Mouse (Mus musculus) neural tube, embryonic 15.5 days (tissue): ENCODE measurements around the gene Csnk1g1. TPM values are rescaled to one million over a fixed set of nuclear protein-coding genes. Genes with fewer than 3 reads are reported as not detected.

Experiments
- ATAC-seq: fragments of 200-750 bp; cut with Nextera tagmentation; 2 replicates; pipeline ENCODE4 v1.8.0; 2017; ENCODE audit warnings: mild to moderate bottlenecking, moderate TSS enrichment, moderate library complexity; ENCODE audit not compliant: low FRiP score
- H3K27ac ChIP-seq: fragments of 300-500 bp; sonication (generic); replicated peaks from 2 replicates; pipeline ENCODE4 v1.5.1; 2015; ENCODE audit warnings: mild to moderate bottlenecking, inconsistent platforms
- H3K27me3 ChIP-seq: fragments of 300-500 bp; sonication (generic); replicated peaks from 2 replicates; pipeline ENCODE4 v1.6.1; 2015; ENCODE audit warnings: inconsistent platforms
- H3K36me3 ChIP-seq: fragments of 300-500 bp; sonication (generic); 2 replicates; pipeline ENCODE4 v1.6.1; 2015; ENCODE audit warnings: inconsistent platforms
- H3K4me1 ChIP-seq: fragments of 300-500 bp; sonication (generic); 2 replicates; pipeline ENCODE4 v1.6.1; 2015; ENCODE audit warnings: inconsistent platforms
- H3K4me2 ChIP-seq: fragments of 300-500 bp; sonication (generic); 2 replicates; pipeline ENCODE4 v1.6.1; 2015; ENCODE audit warnings: inconsistent platforms, mild to moderate bottlenecking, moderate library complexity
- H3K4me3 ChIP-seq: fragments of 300-500 bp; sonication (generic); replicated peaks from 2 replicates; pipeline ENCODE4 v1.5.1; 2015; ENCODE audit warnings: mild to moderate bottlenecking, inconsistent platforms
- H3K9ac ChIP-seq: fragments of 300-500 bp; sonication (generic); replicated peaks from 2 replicates; pipeline ENCODE4 v1.6.1; 2015; ENCODE audit warnings: mild to moderate bottlenecking, inconsistent platforms
- H3K9me3 ChIP-seq: fragments of 300-500 bp; sonication (generic); replicated peaks from 2 replicates; pipeline ENCODE4 v1.6.1; 2016; ENCODE audit warnings: inconsistent platforms
- WGBS: fragments of 180-500 bp; shearing (Covaris S2); methylation state at CpG from one replicate; pipeline ENCODE4 v1.1.7; 2015; ENCODE audit warnings: mixed read lengths; 5-methylcytosine and 5-hydroxymethylcytosine counted together
- polyA plus RNA-seq: library from polyadenylated mRNA; unstranded; fragments of >200 nt; fragmentation: Nextera tagmentation; extraction: Ambion mirVana; gene quantifications from 2 replicates; pipeline ENCODE4 v1.2.1, GENCODE M21; 2015

The Csnk1g1 gene
- polyA plus RNA-seq = 19.1 and 19.4 TPM in 2 replicates

- peak within 1 kb of the TSS; percentile 79 for H3K4me2 ChIP-seq
- H3K4me3 ChIP-seq = peak within 1 kb of the TSS; percentile 83
- no peaks in the 10 kb centered on the region for H3K27me3 ChIP-seq
- H3K4me1 ChIP-seq = peaks cover 18% of the 10 kb centered on the region
- H3K9me3 ChIP-seq = no peaks in the 10 kb centered on the region
- WGBS = under 1% methylated on average over 36 of the region's 38 CpGs
- peak; percentile 99 for ATAC-seq
- H3K27ac ChIP-seq = peak within 1 kb of the TSS; percentile 91
- H3K36me3 ChIP-seq = no peaks in the 10 kb centered on the region
- H3K9ac ChIP-seq = peak within 1 kb of the TSS; percentile 79
Observed at GRCm38 (mm10) chr9:65908394-65909300, at the start of gene Csnk1g1, which contains the start of gene Trip4. Csnk1g1 (plus strand) TSS chr9:65908924. Trip4 (minus strand) TSS chr9:65908794.

GRCm38 (mm10) chr9:65859656-65860055, 49.1 kb upstream of the Csnk1g1 start:
- no peak overlapping the region for H3K4me2 ChIP-seq
- no peak overlapping the region for H3K9ac ChIP-seq
- 63% methylated on average over 1 of the region's 1 CpGs for WGBS
- H3K9me3 ChIP-seq = no peaks in the 10 kb centered on the region
- H3K4me3 ChIP-seq = no peak overlapping the region
- no peaks in the 10 kb centered on the region for H3K4me1 ChIP-seq
- no peak overlapping the region for H3K27ac ChIP-seq
- ATAC-seq = no peak
- H3K27me3 ChIP-seq = no peaks in the 10 kb centered on the region
- peaks cover 39% of the 10 kb centered on the region for H3K36me3 ChIP-seq

- peak overlapping the region; percentile 65 for H3K4me2 ChIP-seq
- no peaks in the 10 kb centered on the region for H3K9me3 ChIP-seq
- H3K4me3 ChIP-seq = peak overlapping the region; percentile 61
- under 1% methylated on average over 37 of the region's 37 CpGs for WGBS
- H3K27ac ChIP-seq = peak overlapping the region; percentile 81
- H3K9ac ChIP-seq = peak overlapping the region; percentile 52
- peak; percentile 97 for ATAC-seq
- H3K27me3 ChIP-seq = no peaks in the 10 kb centered on the region
- peaks cover 9% of the 10 kb centered on the region for H3K36me3 ChIP-seq
- H3K4me1 ChIP-seq = peaks cover 11% of the 10 kb centered on the region
Observed at GRCm38 (mm10) chr9:65884564-65885315, 24.0 kb upstream of the Csnk1g1 start.

- ATAC-seq = peak; percentile 86
- Histone ChIP-seq H3K27ac (no peak within 1 kb of the TSS), H3K4me2 (peak within 1 kb of the TSS; percentile 77), H3K27me3 (no peaks in the 10 kb centered on the region), H3K9me3 (no peaks in the 10 kb centered on the region), H3K9ac (peak within 1 kb of the TSS; percentile 37; the same call in 1 of the 2 replicates), H3K4me3 (peak within 1 kb of the TSS; percentile 40), H3K36me3 (peaks cover 2% of the 10 kb centered on the region; the same call in 1 of the 2 replicates), H3K4me1 (peaks cover 15% of the 10 kb centered on the region)
- under 1% methylated on average over 21 of the region's 21 CpGs for WGBS
Observed at GRCm38 (mm10) chr9:65890143-65890628, 18.5 kb upstream of the Csnk1g1 start, which contains the start of gene Pclaf. Pclaf (plus strand) TSS chr9:65890237.

GRCm38 (mm10) chr9:65891126-65891525, 17.6 kb upstream of the Csnk1g1 start:
- H3K27me3 ChIP-seq = no peaks in the 10 kb centered on the region
- no peak overlapping the region for H3K9ac ChIP-seq
- H3K4me3 ChIP-seq = peak overlapping the region; percentile 40
- H3K27ac ChIP-seq = no peak overlapping the region
- no peaks in the 10 kb centered on the region for H3K9me3 ChIP-seq
- H3K36me3 ChIP-seq = peaks cover 2% of the 10 kb centered on the region; the same call in 1 of the 2 replicates
- no peak for ATAC-seq
- H3K4me2 ChIP-seq = peak overlapping the region; percentile 77
- H3K4me1 ChIP-seq = peaks cover 10% of the 10 kb centered on the region
- under 1% methylated on average over 5 of the region's 5 CpGs for WGBS

GRCm38 (mm10) chr9:65896977-65897376, 11.7 kb upstream of the Csnk1g1 start:
- no peaks in the 10 kb centered on the region for H3K27me3 ChIP-seq
- no peak for ATAC-seq
- no peaks in the 10 kb centered on the region for H3K9me3 ChIP-seq

GRCm38 (mm10) chr9:65902879-65903278, 5.8 kb upstream of the Csnk1g1 start:
- H3K9ac ChIP-seq = no peak overlapping the region
- 88% methylated on average over 3 of the region's 3 CpGs for WGBS
- H3K4me1 ChIP-seq = peaks cover 5% of the 10 kb centered on the region

More at GRCm38 (mm10) chr9:65896977-65897376, 11.7 kb upstream of the Csnk1g1 start:
- peaks cover 2% of the 10 kb centered on the region; the same call in 1 of the 2 replicates for H3K36me3 ChIP-seq
- no peak overlapping the region for H3K4me2 ChIP-seq
- 92% methylated on average over 2 of the region's 2 CpGs for WGBS
- H3K4me1 ChIP-seq = no peaks in the 10 kb centered on the region
- H3K4me3 ChIP-seq = no peak overlapping the region
- H3K9ac ChIP-seq = no peak overlapping the region
- H3K27ac ChIP-seq = no peak overlapping the region

GRCm38 (mm10) chr9:65903419-65903818, 5.3 kb upstream of the Csnk1g1 start:
- H3K9me3 ChIP-seq = no peaks in the 10 kb centered on the region
- no peak overlapping the region for H3K4me3 ChIP-seq
- H3K4me2 ChIP-seq = no peak overlapping the region
- ATAC-seq = no peak
- no peak overlapping the region for H3K27ac ChIP-seq
- no peaks in the 10 kb centered on the region for H3K36me3 ChIP-seq
- H3K4me1 ChIP-seq = peaks cover 8% of the 10 kb centered on the region
- no peaks in the 10 kb centered on the region for H3K27me3 ChIP-seq
- H3K9ac ChIP-seq = no peak overlapping the region

More at GRCm38 (mm10) chr9:65902879-65903278, 5.8 kb upstream of the Csnk1g1 start:
- Histone ChIP-seq H3K27me3 (no peaks in the 10 kb centered on the region), H3K27ac (no peak overlapping the region), H3K4me2 (no peak overlapping the region), H3K9me3 (no peaks in the 10 kb centered on the region), H3K4me3 (no peak overlapping the region), H3K36me3 (no peaks in the 10 kb centered on the region)
- no peak for ATAC-seq

GRCm38 (mm10) chr9:65909301-65909801, 627 bp downstream of the Csnk1g1 start:
- Histone ChIP-seq H3K9me3 (no peaks in the 10 kb centered on the region), H3K36me3 (no peaks in the 10 kb centered on the region), H3K27me3 (no peaks in the 10 kb centered on the region), H3K9ac (peak overlapping the region; percentile 79), H3K4me2 (peak overlapping the region; percentile 79), H3K27ac (peak overlapping the region; percentile 91), H3K4me3 (peak overlapping the region; percentile 83), H3K4me1 (peaks cover 18% of the 10 kb centered on the region)
- 2% methylated on average over 33 of the region's 34 CpGs for WGBS
- ATAC-seq = peak; percentile 21

- ATAC-seq = no peak
Observed at GRCm38 (mm10) chr9:65909837-65910236, 1.1 kb downstream of the Csnk1g1 start.

GRCm38 (mm10) chr9:65913976-65914375, 5.3 kb downstream of the Csnk1g1 start:
- Histone ChIP-seq H3K36me3 (no peaks in the 10 kb centered on the region), H3K27me3 (no peaks in the 10 kb centered on the region), H3K9me3 (no peaks in the 10 kb centered on the region), H3K9ac (no peak overlapping the region), H3K27ac (no peak overlapping the region), H3K4me1 (peaks cover 11% of the 10 kb centered on the region), H3K4me3 (no peak overlapping the region), H3K4me2 (no peak overlapping the region)
- 74% methylated on average over 2 of the region's 2 CpGs for WGBS
- no peak for ATAC-seq

More at GRCm38 (mm10) chr9:65909837-65910236, 1.1 kb downstream of the Csnk1g1 start:
- no peaks in the 10 kb centered on the region for H3K36me3 ChIP-seq
- H3K27me3 ChIP-seq = no peaks in the 10 kb centered on the region
- no peaks in the 10 kb centered on the region for H3K9me3 ChIP-seq
- H3K4me1 ChIP-seq = peaks cover 18% of the 10 kb centered on the region
- peak overlapping the region; percentile 83 for H3K4me3 ChIP-seq
- H3K27ac ChIP-seq = peak overlapping the region; percentile 91
- H3K9ac ChIP-seq = peak overlapping the region; percentile 79
- WGBS = 6% methylated on average over 4 of the region's 4 CpGs
- H3K4me2 ChIP-seq = peak overlapping the region; percentile 79
